Mouse (Mus musculus) cerebellum, adult 2 months (tissue): ENCODE data around the gene Sec23a.

Experiments used
- CTCF ChIP-seq: fragments of 200-500 bp; IDR thresholded peaks from 2 replicates; pipeline ENCODE4 v1.5.1; 2011; ENCODE audit warnings: low read depth, mild to moderate bottlenecking, control low read depth, low read length, moderate library complexity, borderline replicate concordance; ENCODE audit not compliant: insufficient read depth
- POLR2A ChIP-seq: fragments of 200-500 bp; IDR thresholded peaks from 2 replicates; pipeline ENCODE4 v1.6.1; 2011; ENCODE audit warnings: low read length, control low read depth, borderline replicate concordance; ENCODE audit not compliant: insufficient read depth

DNA sequence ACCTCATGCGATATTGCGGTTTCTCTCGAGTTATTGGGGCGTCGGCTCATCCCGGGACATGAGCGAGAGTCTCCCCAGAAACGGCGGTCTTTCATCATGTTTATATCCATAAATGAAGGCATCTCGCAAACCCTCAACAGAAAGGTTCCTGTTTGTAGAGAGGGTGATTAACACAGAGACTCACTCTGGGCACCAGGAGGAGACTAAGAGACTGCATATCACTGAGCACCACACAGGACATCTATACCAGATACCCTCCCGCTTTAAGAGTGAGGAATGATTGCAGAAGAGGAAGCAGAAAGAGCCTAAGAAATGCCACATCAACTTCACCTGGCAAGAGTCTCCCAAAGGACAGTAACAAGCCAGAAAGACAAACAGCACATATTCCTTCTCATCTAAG, 44.4 kb upstream of the Sec23a start:
- TF ChIP-seq POLR2A (no peak), CTCF (no peak)
